Mouse (Mus musculus): Measurements from ENCODE around the gene Kcnb1. TPM values are rescaled to one million over a fixed set of nuclear protein-coding genes. Genes with fewer than 3 reads are reported as not detected.

Gene Kcnb1
- polyA plus RNA-seq, 1 experiment: 0.45 TPM

GRCm38 (mm10) chr2:167055386-167055785 is 134.6 kb downstream of the Kcnb1 start:
- TF ChIP-seq POLR2A (IDR thresholded peaks at IDR 0.05; ENCODE audit: borderline replicate concordance, control insufficient read depth, low read depth, low read length) (no peak), CTCF (IDR thresholded peaks at IDR 0.05; ENCODE audit: control insufficient read depth, insufficient read depth, low read length) (no peak)
- Histone ChIP-seq H3K4me1 (ENCODE audit: control insufficient read depth, insufficient read depth, low read length) (peaks cover 2% of the 10 kb centered on the region; the same call in 1 of the 2 replicates), H3K4me3 (replicated peaks; ENCODE audit: control insufficient read depth, low read depth, low read length) (no peak overlapping the region), H3K27ac (ENCODE audit: control insufficient read depth, insufficient read depth, low read depth, low read length, poor library complexity) (no peak overlapping the region)
- 86% methylated on average over 15 of the region's 15 CpGs for WGBS

DNA sequence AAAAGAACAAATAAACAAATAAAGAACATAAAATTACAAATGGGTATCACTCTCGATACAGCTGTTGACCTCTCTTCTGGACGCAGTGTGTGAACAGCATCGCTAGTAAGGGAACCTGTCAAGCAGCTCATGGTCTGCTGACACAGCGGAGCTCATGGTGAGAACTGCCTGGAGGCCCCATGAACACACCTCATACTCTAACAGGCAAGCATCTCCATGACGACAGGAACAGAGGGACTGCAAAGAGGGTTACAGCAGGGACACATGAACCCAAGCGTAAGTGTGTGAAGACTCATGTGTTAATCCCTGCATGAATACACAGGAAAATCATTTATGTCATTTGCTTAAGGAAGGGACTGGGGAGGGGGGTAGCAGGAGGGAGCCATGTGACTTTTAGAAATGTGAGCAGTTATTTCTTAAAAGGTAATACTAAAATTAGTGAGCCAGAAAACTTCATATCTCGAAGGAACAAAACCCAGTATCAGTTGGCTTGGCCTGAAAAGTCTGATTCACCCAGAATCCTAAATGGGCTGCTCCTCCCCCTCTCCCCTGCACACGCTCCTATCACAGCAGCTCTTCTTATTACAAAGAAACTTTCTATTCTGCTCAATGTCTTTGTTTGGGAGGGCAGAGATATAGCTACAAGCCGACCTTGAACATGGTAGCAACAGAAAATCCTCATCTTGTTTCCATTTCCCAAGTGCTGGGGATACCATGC is 136.7 kb downstream of the Kcnb1 start:
- Histone ChIP-seq H3K27ac (ENCODE audit: control insufficient read depth, insufficient read depth, low read depth, low read length, poor library complexity) (no peak overlapping the region), H3K4me3 (replicated peaks; ENCODE audit: control insufficient read depth, low read depth, low read length) (no peak overlapping the region), H3K4me1 (ENCODE audit: control insufficient read depth, insufficient read depth, low read length) (no peaks in the 10 kb centered on the region; the same call in 1 of the 2 replicates)
- 77% methylated on average over 9 of the region's 9 CpGs for WGBS
- TF ChIP-seq POLR2A (IDR thresholded peaks at IDR 0.05; ENCODE audit: borderline replicate concordance, control insufficient read depth, low read depth, low read length) (no peak), CTCF (IDR thresholded peaks at IDR 0.05; ENCODE audit: control insufficient read depth, insufficient read depth, low read length) (no peak)

DNA sequence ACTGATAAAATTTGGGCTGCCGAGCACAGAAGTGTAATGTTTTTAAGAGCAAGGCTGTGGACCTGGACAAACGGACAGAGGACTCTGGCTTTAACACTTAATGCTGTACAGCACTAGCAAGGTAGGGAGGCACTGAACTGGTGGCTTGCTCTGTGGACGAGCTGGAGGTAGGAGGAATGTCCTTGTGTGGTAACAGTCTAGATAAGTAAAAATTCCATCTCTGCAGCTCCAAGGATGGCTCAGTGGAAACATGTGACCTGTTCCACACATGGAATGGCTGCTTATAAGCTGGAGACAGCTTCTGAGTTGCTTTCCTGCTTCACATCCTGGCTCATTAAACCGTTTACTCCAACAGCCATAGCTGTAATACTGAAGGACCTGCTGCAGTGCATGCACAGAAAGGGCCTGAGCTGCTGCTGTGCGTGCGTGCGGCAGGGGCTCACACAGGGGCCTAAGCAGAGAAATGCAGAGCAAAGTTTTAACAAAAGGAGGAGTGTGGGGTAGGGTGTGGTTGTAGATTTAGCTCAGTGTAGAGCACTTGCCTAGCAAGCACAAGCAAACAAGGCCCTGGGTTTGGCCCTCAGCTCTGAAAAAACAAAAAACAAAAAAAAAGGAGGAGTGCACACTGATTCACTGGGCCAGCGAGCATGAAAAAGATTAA is 141.1 kb downstream of the Kcnb1 start:
- no peak overlapping the region for H3K27ac ChIP-seq (ENCODE audit: control insufficient read depth, insufficient read depth, low read depth, low read length, poor library complexity)
- H3K4me1 ChIP-seq (ENCODE audit: control insufficient read depth, insufficient read depth, low read length): no peaks in the 10 kb centered on the region; the same call in 1 of the 2 replicates
- TF ChIP-seq CTCF (IDR thresholded peaks at IDR 0.05; ENCODE audit: control insufficient read depth, insufficient read depth, low read length) (no peak), POLR2A (IDR thresholded peaks at IDR 0.05; ENCODE audit: borderline replicate concordance, control insufficient read depth, low read depth, low read length) (no peak)
- H3K4me3 ChIP-seq (replicated peaks; ENCODE audit: control insufficient read depth, low read depth, low read length): no peak overlapping the region
- 89% methylated on average over 8 of the region's 8 CpGs for WGBS

DNA sequence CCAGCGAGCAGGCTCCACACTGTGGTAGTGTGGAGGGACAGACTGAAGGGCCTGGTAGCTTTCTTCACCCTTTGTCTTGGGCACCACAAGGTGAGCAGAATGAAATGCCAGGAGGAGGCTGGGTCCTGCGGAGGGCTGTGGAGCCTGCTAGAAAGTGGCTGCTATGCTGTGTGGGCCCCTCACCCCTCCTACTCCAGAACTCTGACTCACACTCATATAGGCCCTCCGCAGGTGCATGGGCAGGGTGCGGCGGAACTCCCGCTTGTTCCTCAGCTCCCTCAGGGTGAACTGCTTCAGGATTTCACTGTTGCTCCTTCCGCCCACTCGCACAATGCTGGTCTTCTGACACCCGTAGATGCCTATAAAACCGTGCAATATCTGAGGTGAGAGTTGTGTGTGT is 141.7 kb downstream of the Kcnb1 start:
- 94% methylated on average over 10 of the region's 10 CpGs for WGBS
- Histone ChIP-seq H3K4me3 (replicated peaks; ENCODE audit: control insufficient read depth, low read depth, low read length) (no peak overlapping the region), H3K27ac (ENCODE audit: control insufficient read depth, insufficient read depth, low read depth, low read length, poor library complexity) (no peak overlapping the region), H3K4me1 (ENCODE audit: control insufficient read depth, insufficient read depth, low read length) (no peaks in the 10 kb centered on the region; the same call in 1 of the 2 replicates)
- no peak for TF ChIP-seq CTCF (IDR thresholded peaks at IDR 0.05; ENCODE audit: control insufficient read depth, insufficient read depth, low read length)
- TF ChIP-seq POLR2A (IDR thresholded peaks at IDR 0.05; ENCODE audit: borderline replicate concordance, control insufficient read depth, low read depth, low read length): no peak

Other genes with a start within 250 kb of the Kcnb1 start
- gene Stau1, start 193.9 kb downstream of the Kcnb1 start, polyA plus RNA-seq (2011; ENCODE audit: insufficient read depth, insufficient read length, low replicate concordance, missing spikeins): 20.6 and 36.0 TPM in 2 replicates
- 42.2 and 54.4 TPM in 2 replicates for gene Ddx27, start 175.0 kb downstream of the Kcnb1 start, polyA plus RNA-seq (2011; ENCODE audit: insufficient read depth, insufficient read length, low replicate concordance, missing spikeins)
- 21.7 and 32.3 TPM in 2 replicates for gene Znfx1, start 127.1 kb downstream of the Kcnb1 start, polyA plus RNA-seq (2011; ENCODE audit: insufficient read depth, insufficient read length, low replicate concordance, missing spikeins)
- 1.2 TPM in 2 replicates for gene Ptgis, start 50.4 kb upstream of the Kcnb1 start, polyA plus RNA-seq (2011; ENCODE audit: insufficient read depth, insufficient read length, low replicate concordance, missing spikeins)
- gene B4galt5, start 159.0 kb upstream of the Kcnb1 start, polyA plus RNA-seq (2011; ENCODE audit: insufficient read depth, insufficient read length, low replicate concordance, missing spikeins): 3.7 and 5.7 TPM in 2 replicates
- 20.2 and 49.4 TPM in 2 replicates for gene Slc9a8, start 231.6 kb upstream of the Kcnb1 start, polyA plus RNA-seq (2011; ENCODE audit: insufficient read depth, insufficient read length, low replicate concordance, missing spikeins)